Mouse (Mus musculus): ENCODE measurements at regions not wholly inside any gene's neighbourhood (a gene's known extent, or its start where the extent isn't known, plus 50 kb on each side); places are given as distances from the start of the nearest gene placed in this dataset.

DNA sequence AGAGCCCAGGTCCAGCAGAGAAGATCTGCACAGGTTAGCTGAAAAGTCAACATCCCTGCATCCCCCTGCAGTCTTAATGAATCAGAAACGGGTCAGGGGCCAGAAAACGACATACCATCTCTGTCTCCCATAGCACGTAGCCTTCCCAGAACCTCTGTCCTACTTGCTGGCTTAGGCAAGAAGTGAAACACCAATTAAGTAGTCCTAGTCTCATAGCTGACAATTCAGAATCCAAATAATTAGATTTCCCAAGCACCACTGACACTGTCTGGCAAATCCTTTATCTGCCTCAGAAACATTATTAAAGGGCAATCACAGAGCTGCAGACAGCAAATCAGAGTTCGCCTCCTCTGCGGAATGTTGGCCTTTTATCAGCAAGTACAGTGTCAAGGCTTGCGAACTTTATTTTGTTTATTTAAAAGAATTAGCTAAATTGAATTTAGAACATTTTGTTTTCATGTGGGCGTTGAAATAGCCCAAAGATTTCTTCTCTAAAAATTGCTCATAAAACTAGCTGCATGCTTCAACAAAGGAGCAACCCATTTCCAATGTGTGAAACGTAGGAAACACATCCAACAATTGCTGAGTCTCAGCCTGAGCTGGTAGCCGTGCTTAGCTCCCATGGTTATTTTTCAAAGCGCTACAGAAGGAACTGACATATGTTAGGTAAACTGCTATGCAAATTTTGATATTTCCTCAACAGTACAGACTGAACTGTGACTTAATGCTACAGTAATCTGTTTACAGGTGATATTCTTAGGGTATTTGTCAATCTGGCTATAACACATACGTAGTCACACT, 411.2 kb downstream of the Ipo11 start:
- DNase-seq, result no peak

GRCm38 (mm10) chr13:106514510-106515169, 422.1 kb downstream of the Ipo11 start:
- no peak for DNase-seq

DNA sequence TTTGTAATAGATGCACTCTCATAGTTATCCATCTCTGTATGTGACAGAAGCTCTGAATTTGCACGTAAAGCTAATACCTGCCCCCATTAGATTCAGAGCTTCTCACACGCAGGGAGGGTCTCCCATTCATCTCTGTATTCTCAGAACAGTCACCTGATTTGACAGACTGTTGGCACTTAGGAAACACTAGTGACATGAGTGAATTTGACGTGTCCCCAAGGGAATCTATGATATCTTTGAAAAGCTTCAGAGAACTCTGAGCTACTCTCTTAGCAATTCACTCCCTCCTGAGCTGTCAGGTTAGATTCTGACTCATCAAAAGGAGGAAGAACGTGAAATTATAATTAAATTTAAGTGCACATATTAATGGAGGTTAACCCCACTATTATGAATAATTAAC, 423.1 kb downstream of the Ipo11 start:
- DNase-seq, result no peak

- peak; percentile 3 for DNase-seq
Measured at GRCm38 (mm10) chr13:106510435-106510834, 426.3 kb downstream of the Ipo11 start.

DNA sequence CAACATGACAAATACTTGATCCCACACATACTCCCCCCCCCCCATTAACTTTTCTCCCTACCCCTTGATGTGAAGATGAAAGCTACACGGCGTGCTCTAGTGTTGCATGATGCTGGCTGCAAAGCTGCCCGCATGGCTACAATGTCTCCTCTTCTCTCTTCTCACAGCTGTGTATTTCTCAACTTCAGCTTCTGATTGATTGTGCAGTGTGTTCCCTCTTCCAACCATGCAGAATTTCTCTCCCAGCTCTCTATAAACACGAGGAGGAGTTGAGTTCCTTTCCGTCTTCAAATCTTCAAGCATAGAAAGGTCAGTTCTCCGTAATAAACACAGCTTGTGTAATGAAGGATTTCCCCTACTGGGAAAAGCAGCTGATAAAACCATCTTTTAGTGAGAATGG, 435.5 kb downstream of the Ipo11 start:
- no peak for DNase-seq

- no peak for DNase-seq
Measured at GRCm38 (mm10) chr13:106471264-106471663, 465.5 kb downstream of the Ipo11 start.

DNA sequence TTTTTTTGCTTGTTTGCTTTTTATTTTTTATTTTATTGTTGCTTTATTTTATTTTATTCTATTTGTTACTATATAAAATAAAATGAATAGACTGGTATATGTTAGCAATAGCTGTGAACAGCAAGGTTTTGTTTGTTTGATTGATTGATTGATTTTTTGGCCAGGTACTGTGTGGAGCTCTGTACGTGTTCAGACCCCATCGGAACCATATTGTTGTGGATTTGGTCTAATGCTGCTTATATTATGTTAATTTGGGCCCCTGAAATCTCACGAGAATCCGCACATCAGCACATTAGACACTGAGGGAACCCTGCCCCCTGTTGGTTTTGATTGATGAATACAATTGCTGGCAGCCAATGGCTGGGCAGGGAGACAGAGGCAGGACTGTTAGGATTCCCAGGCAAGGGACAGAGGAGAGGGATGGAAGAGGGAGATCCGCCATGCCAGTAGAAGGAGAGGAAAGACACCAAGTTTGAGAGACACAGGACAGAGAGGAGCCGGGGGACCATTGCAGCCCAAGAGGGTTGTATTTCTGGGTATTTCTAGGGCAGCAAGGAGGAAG, 482.3 kb downstream of the Ipo11 start:
- no peak for DNase-seq

DNA sequence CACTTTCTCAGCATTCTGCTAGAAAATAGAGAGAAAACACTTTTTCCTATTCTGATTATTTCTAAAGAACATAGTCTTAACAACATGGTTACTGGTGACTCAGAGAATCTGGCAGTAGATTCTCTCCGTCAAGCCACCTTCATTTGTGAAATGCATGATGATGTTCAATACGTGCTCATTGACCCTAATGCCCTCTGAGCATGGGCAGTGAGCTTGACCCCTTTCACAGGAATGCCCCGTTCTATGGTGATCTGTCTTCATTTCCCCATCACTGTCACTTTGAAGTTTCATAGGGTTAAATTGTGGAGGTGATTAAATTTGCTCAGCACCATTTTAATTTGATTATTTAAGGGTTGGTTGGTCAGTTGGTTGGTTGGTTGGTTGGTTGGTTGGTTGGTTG, 504.6 kb downstream of the Ipo11 start:
- no peak for DNase-seq

- DNase-seq, result no peak
Measured at GRCm38 (mm10) chr13:106406608-106407038, 530.1 kb downstream of the Ipo11 start.

GRCm38 (mm10) chr13:106392642-106393041, 544.1 kb downstream of the Ipo11 start:
- no peak for DNase-seq

- no peak for DNase-seq
Measured at GRCm38 (mm10) chr13:106388634-106389033, 548.1 kb downstream of the Ipo11 start.

- no peak for DNase-seq
Measured at GRCm38 (mm10) chr13:106367589-106367988, 569.2 kb downstream of the Ipo11 start.

DNA sequence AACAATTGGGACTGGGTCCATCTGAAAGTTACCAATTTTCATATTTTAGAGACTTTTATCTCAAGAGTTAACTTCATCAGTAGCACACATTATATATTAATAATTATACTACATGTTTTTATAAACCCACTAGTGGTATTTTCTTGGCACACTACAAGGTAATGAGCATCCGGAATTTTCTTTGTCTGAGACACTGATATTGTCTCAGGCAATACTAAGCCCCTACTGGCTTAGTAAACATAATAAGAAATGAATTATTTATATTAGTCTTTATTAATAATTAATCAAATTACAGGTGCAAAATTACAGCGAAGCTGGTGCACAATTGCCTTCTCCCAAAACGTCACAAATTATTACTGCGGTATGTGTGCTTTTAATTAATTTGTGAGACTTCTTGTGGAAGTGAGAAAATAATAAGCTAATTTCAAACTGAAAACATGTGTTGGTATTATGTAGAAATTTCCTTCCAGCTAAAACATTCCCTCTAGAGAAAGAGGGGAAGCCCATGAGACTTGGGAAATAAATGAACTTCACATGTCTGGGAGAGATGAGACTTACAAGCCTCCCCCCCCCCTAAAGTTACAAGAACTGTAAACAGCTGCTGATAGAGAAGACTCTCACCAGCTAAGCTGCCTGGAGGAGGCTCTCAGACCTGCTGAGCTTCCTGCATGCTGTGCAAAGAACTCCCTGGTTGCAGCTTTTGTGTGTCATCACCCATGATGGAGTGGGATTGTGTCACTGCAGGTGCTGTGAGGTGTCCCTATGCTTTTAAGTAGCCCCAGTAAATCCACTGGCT, 583.9 kb downstream of the Ipo11 start:
- no peak for DNase-seq

- no peak for DNase-seq
Measured at GRCm38 (mm10) chr13:106332025-106332424, 604.7 kb downstream of the Ipo11 start.

DNA sequence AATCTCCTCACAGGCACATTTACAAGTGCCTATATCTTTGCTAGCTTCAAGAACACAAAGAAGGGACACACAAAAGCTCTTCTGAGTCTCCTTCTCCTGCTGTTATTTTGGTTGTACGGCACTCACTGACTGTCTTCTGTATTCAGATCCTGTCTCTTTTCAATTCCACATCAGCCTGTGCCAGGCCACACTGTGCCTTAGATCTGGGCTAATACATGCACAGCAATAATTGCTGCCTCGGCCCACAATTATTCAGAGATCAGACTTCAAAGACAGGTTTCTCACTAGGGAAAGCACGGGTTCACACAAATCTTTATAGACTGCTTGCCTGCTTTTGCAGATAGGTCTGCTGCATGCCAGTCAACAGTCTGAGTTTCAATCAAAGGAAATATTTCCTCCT, 617.8 kb downstream of the Ipo11 start:
- no peak for DNase-seq

DNA sequence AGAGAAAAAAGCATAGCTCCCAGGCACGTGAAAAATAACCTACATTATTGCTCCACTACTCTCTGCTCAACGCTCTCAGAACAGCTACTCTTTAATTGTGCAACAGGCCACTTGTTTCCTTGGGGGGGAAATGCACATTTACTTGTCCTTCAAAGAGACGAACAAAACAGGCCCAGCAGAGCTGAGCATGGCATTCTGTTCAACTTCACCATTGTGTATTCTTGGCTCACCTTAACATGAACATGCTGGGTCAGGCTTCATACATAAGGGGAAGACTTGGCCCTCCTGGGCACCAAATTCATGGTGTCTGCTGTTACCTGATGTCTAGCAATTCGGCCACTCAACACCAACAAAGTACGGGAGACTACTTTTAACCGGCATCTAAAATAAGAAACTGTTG, 618.3 kb downstream of the Ipo11 start:
- DNase-seq, result no peak

DNA sequence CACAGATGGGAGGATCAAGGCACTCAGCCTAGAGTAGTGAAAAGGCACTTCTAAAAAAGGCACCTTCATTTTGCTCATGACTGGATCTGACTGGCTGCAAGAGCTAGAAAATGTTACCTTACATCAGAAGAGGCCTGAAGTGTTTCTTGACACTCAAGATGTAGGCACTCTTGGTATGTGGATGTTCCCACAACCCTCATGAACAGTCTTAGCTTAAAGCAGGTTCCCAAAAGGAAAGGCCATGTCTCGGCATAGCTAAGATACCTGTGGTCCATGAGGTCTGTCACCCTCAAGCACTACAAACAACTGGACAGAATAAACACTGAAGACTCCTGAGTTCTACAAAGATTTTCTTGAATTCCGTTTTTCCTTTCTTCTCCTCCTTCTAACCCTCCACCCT, 619.5 kb downstream of the Ipo11 start:
- no peak for DNase-seq

GRCm38 (mm10) chr13:106281181-106281580, 655.6 kb downstream of the Ipo11 start:
- no peak for DNase-seq

GRCm38 (mm10) chr13:106259874-106260273, 676.9 kb downstream of the Ipo11 start:
- DNase-seq, result no peak

All from cerebellum, adult 11-12 months (tissue).